Mouse (Mus musculus): Measurements from ENCODE around the gene 4921504E06Rik. TPM values are rescaled to one million over a fixed set of nuclear protein-coding genes. Genes with fewer than 3 reads are reported as not detected.

The 4921504E06Rik gene
- polyA plus RNA-seq, 1 experiment from 2014 or later = not detected

DNA sequence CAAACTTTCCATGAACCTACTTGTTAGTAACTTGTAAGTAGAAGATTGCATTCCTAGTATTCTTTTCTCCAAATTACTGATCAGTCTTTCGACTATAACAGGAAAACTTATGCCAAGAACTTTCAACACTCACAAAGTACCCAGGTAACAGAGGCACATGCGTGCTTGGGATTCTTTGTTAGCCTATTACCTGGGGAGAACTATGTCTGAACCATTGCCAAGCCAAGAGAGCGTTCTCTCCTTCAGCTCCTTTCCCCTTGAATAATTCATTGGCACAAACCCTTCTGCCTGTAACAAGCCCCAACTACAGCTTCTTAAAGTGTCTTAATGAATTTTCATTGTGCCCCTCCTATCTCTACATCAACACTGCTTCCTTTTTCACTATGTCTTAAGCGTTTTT, 6.4 kb upstream of the 4921504E06Rik start:
- Histone ChIP-seq H3K9ac (no peak overlapping the region), H3K27me3 (no peaks in the 10 kb centered on the region), H3K4me1 (replicated peaks) (0 out of 2 replicates have a peak, but pooled peaks cover 1% of the 10 kb centered on the region), H3K27ac (no peak overlapping the region), H3K4me3 (no peak overlapping the region), H3K4me2 (no peak overlapping the region), H3K36me3 (no peaks in the 10 kb centered on the region), H3K9me3 (replicated peaks) (no peaks in the 10 kb centered on the region)
- WGBS = 64% methylated on average over 4 of the region's 4 CpGs
- no peak for ATAC-seq (replicated peaks; ENCODE audit: insufficient number of reproducible peaks, insufficient read depth, low FRiP score, low read depth)

DNA sequence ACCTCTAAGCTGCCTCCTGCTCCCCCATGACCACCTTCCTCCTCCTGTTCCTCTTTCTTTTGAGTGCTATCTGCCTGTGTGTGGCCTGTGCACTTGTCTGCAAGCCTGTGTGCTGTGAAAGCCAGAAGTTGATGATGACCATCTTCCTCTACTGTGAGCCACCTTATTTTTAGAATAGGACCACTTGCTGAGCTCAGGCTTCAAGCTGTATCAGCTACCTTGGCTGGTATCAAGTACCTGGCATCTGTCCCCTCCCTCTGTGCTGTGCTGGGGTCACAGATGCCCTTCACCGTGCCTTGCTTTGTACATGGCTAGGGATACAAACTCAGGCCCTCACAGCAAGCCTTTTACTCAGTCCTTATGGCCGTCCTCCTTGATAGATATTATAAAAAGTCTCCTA, 2.3 kb downstream of the 4921504E06Rik start:
- no peaks in the 10 kb centered on the region for H3K9me3 ChIP-seq (replicated peaks)
- peaks cover 33% of the 10 kb centered on the region for H3K4me1 ChIP-seq (replicated peaks)
- H3K36me3 ChIP-seq = no peaks in the 10 kb centered on the region
- WGBS = 44% methylated on average over 2 of the region's 2 CpGs
- H3K4me3 ChIP-seq = no peak overlapping the region
- peak overlapping the region; percentile 97 for H3K27ac ChIP-seq
- ATAC-seq (replicated peaks; ENCODE audit: insufficient number of reproducible peaks, insufficient read depth, low FRiP score, low read depth) = no peak
- H3K4me2 ChIP-seq = no peak overlapping the region
- no peak overlapping the region for H3K9ac ChIP-seq
- H3K27me3 ChIP-seq = no peaks in the 10 kb centered on the region

GRCm38 (mm10) chr2:19540906-19541305, 12.8 kb downstream of the 4921504E06Rik start:
- H3K4me3 ChIP-seq = no peak overlapping the region
- H3K27ac ChIP-seq = no peak overlapping the region
- 35% methylated on average over 1 of the region's 1 CpGs for WGBS
- H3K4me1 ChIP-seq (replicated peaks) = no peaks in the 10 kb centered on the region
- no peak for ATAC-seq (replicated peaks; ENCODE audit: insufficient number of reproducible peaks, insufficient read depth, low FRiP score, low read depth)
- H3K4me2 ChIP-seq = no peak overlapping the region
- H3K9me3 ChIP-seq (replicated peaks) = no peaks in the 10 kb centered on the region
- no peaks in the 10 kb centered on the region for H3K27me3 ChIP-seq
- no peak overlapping the region for H3K9ac ChIP-seq
- no peaks in the 10 kb centered on the region for H3K36me3 ChIP-seq

- WGBS = 85% methylated on average over 2 of the region's 2 CpGs
Observed at GRCm38 (mm10) chr2:19529428-19529827, 24.3 kb downstream of the 4921504E06Rik start.

DNA sequence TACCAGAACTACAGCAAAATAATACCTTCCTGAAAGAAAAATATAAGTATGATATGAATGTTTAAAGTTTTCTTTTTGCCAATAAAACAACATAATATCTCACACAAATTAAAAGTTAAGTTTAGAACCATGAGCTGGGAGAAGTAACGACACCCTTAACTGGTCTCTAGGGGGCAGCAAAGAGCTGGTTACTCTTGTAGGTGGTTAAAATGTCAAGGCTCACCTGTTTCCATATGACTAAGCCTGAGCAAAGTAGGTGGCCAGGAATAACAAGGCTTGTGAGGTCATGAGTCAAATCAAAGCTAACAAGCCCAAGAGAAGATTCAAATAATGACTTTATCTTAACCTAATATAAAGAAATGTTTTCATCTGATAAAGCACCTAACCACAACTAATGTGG, 24.9 kb downstream of the 4921504E06Rik start:
- H3K4me1 ChIP-seq (replicated peaks) = no peaks in the 10 kb centered on the region
- ATAC-seq (replicated peaks; ENCODE audit: insufficient number of reproducible peaks, insufficient read depth, low FRiP score, low read depth) = no peak
- H3K27ac ChIP-seq = no peak overlapping the region
- 5% methylated on average over 1 of the region's 1 CpGs for WGBS
- H3K36me3 ChIP-seq = no peaks in the 10 kb centered on the region
- H3K9ac ChIP-seq = no peak overlapping the region
- H3K4me2 ChIP-seq = no peak overlapping the region
- H3K4me3 ChIP-seq = no peak overlapping the region
- no peaks in the 10 kb centered on the region for H3K9me3 ChIP-seq (replicated peaks)
- no peaks in the 10 kb centered on the region for H3K27me3 ChIP-seq

More at GRCm38 (mm10) chr2:19529428-19529827, 24.3 kb downstream of the 4921504E06Rik start:
- Histone ChIP-seq H3K27ac (no peak overlapping the region), H3K9ac (no peak overlapping the region), H3K9me3 (replicated peaks) (no peaks in the 10 kb centered on the region), H3K4me3 (no peak overlapping the region), H3K36me3 (no peaks in the 10 kb centered on the region), H3K27me3 (no peaks in the 10 kb centered on the region), H3K4me2 (no peak overlapping the region), H3K4me1 (replicated peaks) (no peaks in the 10 kb centered on the region)
- no peak for ATAC-seq (replicated peaks; ENCODE audit: insufficient number of reproducible peaks, insufficient read depth, low FRiP score, low read depth)

DNA sequence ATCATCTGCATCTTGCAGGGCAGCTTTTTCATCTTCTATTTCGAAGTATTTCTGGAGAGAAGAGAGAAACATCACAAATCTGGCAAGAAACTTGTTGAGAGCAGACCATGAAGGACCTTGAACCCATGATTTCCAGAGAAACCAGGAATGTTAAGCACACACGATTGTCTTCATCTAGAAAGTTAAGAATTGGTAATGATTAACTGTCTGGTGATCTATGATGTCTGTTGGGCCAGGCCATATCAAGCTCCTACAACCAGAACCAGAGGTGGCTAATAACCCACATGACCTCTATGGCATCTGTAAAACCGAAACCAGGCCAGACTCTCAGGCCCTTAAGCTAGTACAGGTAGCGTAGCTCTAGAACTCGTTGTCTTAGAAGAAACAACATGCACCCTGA, 29.6 kb downstream of the 4921504E06Rik start:
- Histone ChIP-seq H3K9me3 (replicated peaks) (no peaks in the 10 kb centered on the region), H3K36me3 (no peaks in the 10 kb centered on the region), H3K27me3 (peaks cover 14% of the 10 kb centered on the region), H3K4me3 (no peak overlapping the region), H3K4me2 (no peak overlapping the region), H3K27ac (no peak overlapping the region), H3K9ac (no peak overlapping the region), H3K4me1 (replicated peaks) (no peaks in the 10 kb centered on the region)
- ATAC-seq (replicated peaks; ENCODE audit: insufficient number of reproducible peaks, insufficient read depth, low FRiP score, low read depth) = no peak
- WGBS = 81% methylated on average over 5 of the region's 5 CpGs

DNA sequence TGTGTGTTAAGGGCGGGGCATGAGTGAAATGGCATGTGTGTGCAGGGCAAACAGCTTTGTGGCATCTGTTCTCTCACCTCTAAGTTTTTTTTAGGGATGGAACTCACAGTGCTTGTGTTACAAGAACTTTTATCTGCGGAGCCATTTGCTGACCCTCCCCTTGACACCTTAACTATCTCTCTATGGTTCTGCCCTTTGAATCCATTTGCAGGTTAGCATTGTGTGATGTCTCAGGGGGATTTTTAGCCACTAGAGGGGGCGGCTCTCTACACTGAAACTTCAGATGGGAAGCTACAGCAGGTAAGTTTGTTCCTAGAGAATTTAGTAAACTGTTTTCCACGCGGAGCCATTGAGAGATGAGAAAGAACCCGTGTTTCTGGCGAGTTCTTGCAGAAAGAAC, 32.1 kb downstream of the 4921504E06Rik start:
- H3K27ac ChIP-seq = no peak overlapping the region
- no peak overlapping the region for H3K4me3 ChIP-seq
- no peak for ATAC-seq (replicated peaks; ENCODE audit: insufficient number of reproducible peaks, insufficient read depth, low FRiP score, low read depth)
- H3K9me3 ChIP-seq (replicated peaks) = no peaks in the 10 kb centered on the region
- 24% methylated on average over 7 of the region's 7 CpGs for WGBS
- peaks cover 19% of the 10 kb centered on the region for H3K27me3 ChIP-seq
- no peaks in the 10 kb centered on the region for H3K36me3 ChIP-seq
- H3K4me2 ChIP-seq = no peak overlapping the region
- no peaks in the 10 kb centered on the region for H3K4me1 ChIP-seq (replicated peaks)
- H3K9ac ChIP-seq = no peak overlapping the region

DNA sequence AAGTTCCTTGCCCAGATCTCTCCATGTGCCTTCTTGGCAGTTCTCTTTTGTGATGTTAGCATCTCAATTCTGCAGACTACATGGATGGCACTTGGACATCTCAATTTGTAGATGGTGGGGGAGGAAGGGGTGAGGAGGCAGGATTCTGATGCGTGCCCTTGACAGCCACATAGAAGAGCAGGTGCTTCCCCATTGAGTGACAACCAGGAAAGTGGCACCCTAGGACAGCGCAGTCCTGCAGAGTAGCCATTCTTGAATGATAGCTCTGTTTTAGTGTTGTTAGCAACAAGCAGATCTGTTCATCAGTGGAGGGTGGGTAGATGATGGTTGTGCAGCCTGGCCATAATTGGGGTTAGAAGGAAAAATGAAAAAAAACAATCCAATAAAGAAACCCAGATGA, 33.1 kb downstream of the 4921504E06Rik start:
- Histone ChIP-seq H3K27ac (no peak overlapping the region), H3K36me3 (no peaks in the 10 kb centered on the region), H3K4me2 (no peak overlapping the region), H3K9me3 (replicated peaks) (no peaks in the 10 kb centered on the region), H3K27me3 (peaks cover 19% of the 10 kb centered on the region), H3K4me1 (replicated peaks) (no peaks in the 10 kb centered on the region), H3K9ac (no peak overlapping the region), H3K4me3 (no peak overlapping the region)
- no peak for ATAC-seq (replicated peaks; ENCODE audit: insufficient number of reproducible peaks, insufficient read depth, low FRiP score, low read depth)
- 84% methylated on average over 2 of the region's 2 CpGs for WGBS

DNA sequence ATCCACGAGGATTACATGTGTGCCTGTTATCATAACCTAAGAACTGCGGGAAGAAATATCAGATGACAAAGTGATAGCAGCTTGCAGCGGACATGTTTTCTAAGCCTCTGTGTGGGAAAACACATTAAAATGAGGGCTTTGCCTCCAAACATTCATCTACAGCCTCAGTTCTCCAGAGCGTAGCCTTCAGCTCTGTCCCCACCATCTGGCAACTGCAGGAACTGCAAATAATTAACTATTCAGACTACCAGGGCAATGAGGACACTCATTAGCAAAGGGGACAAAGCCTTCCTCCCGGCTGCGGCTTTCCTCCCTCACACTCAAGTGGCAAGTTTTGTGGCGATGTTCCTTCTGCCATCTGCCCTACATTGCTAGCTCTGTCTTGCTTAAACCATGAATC, 33.9 kb downstream of the 4921504E06Rik start:
- Histone ChIP-seq H3K27me3 (peaks cover 19% of the 10 kb centered on the region), H3K9me3 (replicated peaks) (no peaks in the 10 kb centered on the region), H3K27ac (no peak overlapping the region), H3K4me2 (no peak overlapping the region), H3K4me3 (no peak overlapping the region), H3K36me3 (no peaks in the 10 kb centered on the region), H3K4me1 (replicated peaks) (no peaks in the 10 kb centered on the region), H3K9ac (no peak overlapping the region)
- ATAC-seq (replicated peaks; ENCODE audit: insufficient number of reproducible peaks, insufficient read depth, low FRiP score, low read depth) = no peak
- WGBS = 5% methylated on average over 7 of the region's 7 CpGs

DNA sequence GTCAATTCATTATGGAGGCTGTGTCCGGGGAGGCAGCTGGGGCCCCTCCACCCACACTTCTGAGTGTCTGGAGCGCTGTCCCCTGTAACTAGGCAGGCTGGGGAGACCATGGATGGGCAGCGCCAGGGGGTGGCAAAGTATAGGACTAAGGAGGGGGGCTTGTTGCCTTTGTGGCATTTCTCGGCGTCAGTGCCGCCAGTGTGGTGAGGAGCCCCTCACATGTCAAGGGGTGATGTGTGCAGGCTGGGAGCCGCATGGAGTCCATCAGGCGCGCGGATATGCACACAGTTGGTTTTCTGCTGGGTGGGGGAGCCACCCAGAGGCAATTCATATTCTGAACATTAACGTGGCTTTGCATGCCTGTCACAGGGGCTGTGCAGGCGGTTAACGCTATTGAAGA, 35.8 kb downstream of the 4921504E06Rik start:
- H3K4me1 ChIP-seq (replicated peaks) = no peaks in the 10 kb centered on the region
- H3K36me3 ChIP-seq = no peaks in the 10 kb centered on the region
- no peak overlapping the region for H3K27ac ChIP-seq
- H3K27me3 ChIP-seq = peaks cover 19% of the 10 kb centered on the region
- ATAC-seq (replicated peaks; ENCODE audit: insufficient number of reproducible peaks, insufficient read depth, low FRiP score, low read depth) = no peak
- H3K4me3 ChIP-seq = no peak overlapping the region
- WGBS = 56% methylated on average over 13 of the region's 13 CpGs
- H3K9ac ChIP-seq = no peak overlapping the region
- H3K9me3 ChIP-seq (replicated peaks) = no peaks in the 10 kb centered on the region
- no peak overlapping the region for H3K4me2 ChIP-seq

GRCm38 (mm10) chr2:19512381-19512780, 41.3 kb downstream of the 4921504E06Rik start:
- Histone ChIP-seq H3K4me2 (no peak overlapping the region), H3K27ac (no peak overlapping the region), H3K9ac (no peak overlapping the region), H3K4me1 (replicated peaks) (no peaks in the 10 kb centered on the region), H3K9me3 (replicated peaks) (no peaks in the 10 kb centered on the region), H3K27me3 (no peaks in the 10 kb centered on the region), H3K4me3 (no peak overlapping the region), H3K36me3 (no peaks in the 10 kb centered on the region)
- ATAC-seq (replicated peaks; ENCODE audit: insufficient number of reproducible peaks, insufficient read depth, low FRiP score, low read depth) = no peak
- WGBS = 61% methylated on average over 5 of the region's 5 CpGs

DNA sequence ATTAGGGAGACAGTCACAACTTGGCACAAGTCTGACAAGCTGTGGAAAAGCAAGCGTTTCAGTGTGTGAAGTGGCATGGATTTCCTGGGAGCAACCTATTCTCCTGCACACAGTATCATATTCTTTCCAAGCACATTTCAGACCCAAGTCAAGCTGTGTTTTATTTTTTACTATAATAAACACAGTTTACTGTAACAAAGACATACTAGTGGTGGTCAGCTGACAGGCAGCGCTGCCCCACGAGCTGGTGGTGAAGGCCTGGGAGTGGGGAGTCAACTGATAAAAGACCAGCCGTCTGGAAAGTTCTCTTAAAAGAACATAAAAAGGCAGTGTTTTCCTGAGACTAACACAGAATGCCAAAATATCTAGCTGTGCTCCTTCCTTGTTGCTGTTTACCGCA, 42.7 kb downstream of the 4921504E06Rik start:
- Histone ChIP-seq H3K36me3 (no peaks in the 10 kb centered on the region), H3K27ac (no peak overlapping the region), H3K4me3 (no peak overlapping the region), H3K9me3 (replicated peaks) (no peaks in the 10 kb centered on the region), H3K4me1 (replicated peaks) (no peaks in the 10 kb centered on the region), H3K4me2 (no peak overlapping the region), H3K9ac (no peak overlapping the region), H3K27me3 (no peaks in the 10 kb centered on the region)
- ATAC-seq (replicated peaks; ENCODE audit: insufficient number of reproducible peaks, insufficient read depth, low FRiP score, low read depth) = no peak
- 39% methylated on average over 5 of the region's 5 CpGs for WGBS

Measured in heart, embryonic 15.5 days (tissue).